Mouse (Mus musculus) MEL (cell line): ENCODE results near the gene Lmx1b. TPM values are rescaled to one million over a fixed set of nuclear protein-coding genes. Genes with fewer than 3 reads are reported as not detected.

ENCODE experiments used
- DNase-seq: peaks from one replicate; pipeline ENCODE4 v3.0.0; 2011; ENCODE audit warnings: low read depth, low spot score
- H3K27ac ChIP-seq: 2 replicates; pipeline ENCODE4 v1.5.1; 2012; ENCODE audit warnings: low read depth, mild to moderate bottlenecking, control low read depth, low read length, moderate library complexity; ENCODE audit not compliant: control insufficient read depth
- H3K27me3 ChIP-seq, 2 experiments: fragments of 150-350 bp in 1 of 2; sonication (generic) in 1 of 2; 2 replicates each; pipeline ENCODE4 v1.6.1; 2012; ENCODE audit warnings: low read length in 2 of 2, mild to moderate bottlenecking in 2 of 2, improper control_type of control experiment in 1 of 2, moderate library complexity in 1 of 2; ENCODE audit not compliant: insufficient read depth in 2 of 2, control insufficient read depth in 1 of 2
- H3K36me3 ChIP-seq, 2 experiments: 2 replicates each; pipeline ENCODE4 v1.6.1; 2012 to 2014; ENCODE audit warnings: low read length in 2 of 2, improper control_type of control experiment in 1 of 2, inconsistent platforms in 1 of 2, mild to moderate bottlenecking in 1 of 2; ENCODE audit not compliant: insufficient read depth in 2 of 2, control insufficient read depth in 1 of 2
- H3K4me1 ChIP-seq, 2 experiments: fragments of 150-350 bp in 1 of 2; sonication (generic) in 1 of 2; 2 replicates each; pipeline ENCODE4 v1.6.1; 2012; ENCODE audit warnings: low read length in 2 of 2, improper control_type of control experiment in 1 of 2, mild to moderate bottlenecking in 1 of 2; ENCODE audit not compliant: insufficient read depth in 2 of 2, control insufficient read depth in 1 of 2
- H3K4me3 ChIP-seq, 2 experiments: fragments of 150-350 bp in 1 of 2; sonication (generic) in 1 of 2; 2 replicates each; pipeline ENCODE4 v1.5.1; 2012; ENCODE audit warnings: low read depth in 2 of 2, low read length in 2 of 2, mild to moderate bottlenecking in 2 of 2, moderate library complexity in 2 of 2, control low read depth in 1 of 2, improper control_type of control experiment in 1 of 2; ENCODE audit not compliant: control insufficient read depth in 1 of 2, insufficient read depth in 1 of 2
- H3K79me2 ChIP-seq: 2 replicates; pipeline ENCODE4 v1.6.1; 2012; ENCODE audit warnings: mild to moderate bottlenecking, low read length, moderate library complexity; ENCODE audit not compliant: control insufficient read depth, poor library complexity, insufficient read depth
- H3K9ac ChIP-seq: 2 replicates; pipeline ENCODE4 v1.6.1; 2012; ENCODE audit warnings: low read depth, mild to moderate bottlenecking, control low read depth, low read length, moderate library complexity; ENCODE audit not compliant: control insufficient read depth, poor library complexity, severe bottlenecking
- H3K9me3 ChIP-seq: fragments of 150-350 bp; sonication (generic); replicated peaks from 2 replicates; pipeline ENCODE4 v1.6.1; 2012; ENCODE audit warnings: mild to moderate bottlenecking, low read length, improper control_type of control experiment, moderate library complexity; ENCODE audit not compliant: insufficient read depth
- BHLHE40 ChIP-seq: IDR thresholded peaks from 2 replicates; pipeline ENCODE4 v1.6.1; 2012; ENCODE audit warnings: low read depth, mild to moderate bottlenecking, inconsistent platforms, low read length, improper control_type of control experiment, borderline replicate concordance
- CHD2 ChIP-seq: IDR thresholded peaks from 2 replicates; pipeline ENCODE4 v1.6.1; 2011; ENCODE audit warnings: low read length, improper control_type of control experiment
- CTCF ChIP-seq, 3 experiments: IDR thresholded peaks in 2 of 3; conservative IDR thresholded peaks in 1 of 3; 2 replicates each; pipeline ENCODE4 v1.5.1; 2011 to 2012; ENCODE audit warnings: low read length in 3 of 3, low read depth in 2 of 3, mild to moderate bottlenecking in 2 of 3, improper control_type of control experiment in 1 of 3, inconsistent platforms in 1 of 3, mixed read lengths in 1 of 3, moderate library complexity in 1 of 3; ENCODE audit not compliant: control insufficient read depth in 1 of 3, insufficient read depth in 1 of 3, poor library complexity in 1 of 3, severe bottlenecking in 1 of 3
- EP300 ChIP-seq, 2 experiments: IDR thresholded peaks; 2 replicates each; pipeline ENCODE4 v1.6.1; 2011; ENCODE audit warnings: improper control_type of control experiment in 2 of 2, low read length in 2 of 2, low read depth in 1 of 2, mild to moderate bottlenecking in 1 of 2
- GABPA ChIP-seq: IDR thresholded peaks from 2 replicates; pipeline ENCODE4 v1.6.1; 2012; ENCODE audit warnings: low read depth, mild to moderate bottlenecking, inconsistent platforms, low read length, improper control_type of control experiment, moderate library complexity
- HCFC1 ChIP-seq: IDR thresholded peaks from 2 replicates; pipeline ENCODE4 v1.6.1; 2012; ENCODE audit warnings: low read depth, mild to moderate bottlenecking, inconsistent platforms, low read length, improper control_type of control experiment, moderate library complexity
- KAT2A ChIP-seq: conservative IDR thresholded peaks from 2 replicates; pipeline ENCODE4 v1.6.1; 2012; ENCODE audit warnings: low read depth, low read length, improper control_type of control experiment, inconsistent platforms
- MXI1 ChIP-seq: IDR thresholded peaks from 2 replicates; pipeline ENCODE4 v1.6.1; 2011; ENCODE audit warnings: mild to moderate bottlenecking, low read depth, low read length, improper control_type of control experiment
- MYC ChIP-seq: IDR thresholded peaks from 2 replicates; pipeline ENCODE4 v1.6.1; 2011; ENCODE audit warnings: low read depth, mild to moderate bottlenecking, low read length, improper control_type of control experiment, moderate library complexity
- NELFE ChIP-seq: IDR thresholded peaks from 2 replicates; pipeline ENCODE4 v1.6.1; 2011; ENCODE audit warnings: low read depth, low read length, improper control_type of control experiment
- POLR2AphosphoS2 ChIP-seq: IDR thresholded peaks from 2 replicates; pipeline ENCODE4 v1.6.1; 2011; ENCODE audit warnings: low read length, improper control_type of control experiment
- POLR2AphosphoS5 ChIP-seq: IDR thresholded peaks from 2 replicates; pipeline ENCODE4 v1.6.1; 2012; ENCODE audit warnings: low read depth, borderline replicate concordance, mild to moderate bottlenecking, inconsistent platforms, low read length, moderate library complexity, mixed read lengths
- RAD21 ChIP-seq: IDR thresholded peaks from 2 replicates; pipeline ENCODE4 v1.6.1; 2011; ENCODE audit warnings: mild to moderate bottlenecking, low read depth, low read length, improper control_type of control experiment
- SIN3A ChIP-seq: IDR thresholded peaks from 2 replicates; pipeline ENCODE4 v1.6.1; 2012; ENCODE audit warnings: low read length, improper control_type of control experiment, inconsistent platforms
- TBP ChIP-seq: IDR thresholded peaks from 2 replicates; pipeline ENCODE4 v1.8.0; 2011; ENCODE audit warnings: low read depth, low read length, improper control_type of control experiment
- USF1 ChIP-seq: IDR thresholded peaks from 2 replicates; pipeline ENCODE4 v1.6.1; 2014; ENCODE audit warnings: low read depth, mild to moderate bottlenecking, inconsistent platforms, low read length, improper control_type of control experiment, moderate library complexity
- ZC3H11A ChIP-seq: IDR thresholded peaks from 2 replicates; pipeline ENCODE4 v1.6.1; 2012; ENCODE audit warnings: low read depth, mild to moderate bottlenecking, inconsistent platforms, low read length, improper control_type of control experiment
- ZKSCAN1 ChIP-seq: IDR thresholded peaks from 2 replicates; pipeline ENCODE4 v1.6.1; 2012; ENCODE audit warnings: low read depth, mild to moderate bottlenecking, inconsistent platforms, low read length, improper control_type of control experiment, moderate library complexity
- ZMIZ1 ChIP-seq: IDR thresholded peaks from 2 replicates; pipeline ENCODE4 v1.6.1; 2012; ENCODE audit warnings: low read depth, mild to moderate bottlenecking, inconsistent platforms, low read length, improper control_type of control experiment, moderate library complexity
- ZNF384 ChIP-seq: IDR thresholded peaks from 2 replicates; pipeline ENCODE4 v1.6.1; 2012; ENCODE audit warnings: low read depth, mild to moderate bottlenecking, inconsistent platforms, low read length, improper control_type of control experiment
- polyA plus RNA-seq, 2 experiments: library from polyadenylated mRNA; stranded (reverse) in 1 of 2; unstranded in 1 of 2; fragments of >175 nt in 1 of 2; fragments of >200 nt in 1 of 2; gene quantifications; 2 replicates each; pipeline versions ENCODE4 v1.2.1 to v1.2.4; 2012; ENCODE audit warnings: low replicate concordance in 2 of 2, low read depth in 1 of 2; ENCODE audit not compliant: insufficient read length in 2 of 2, insufficient read depth in 1 of 2, missing spikeins in 1 of 2
- total RNA-seq: library from RNA; depleted of rRNA; stranded (reverse); fragments of 300-350 nt; gene quantifications from 2 replicates; pipeline ENCODE4 v1.2.3, GENCODE M21; 2012

The Lmx1b gene
- total and polyA plus RNA-seq, 3 experiments: not detected

DNA sequence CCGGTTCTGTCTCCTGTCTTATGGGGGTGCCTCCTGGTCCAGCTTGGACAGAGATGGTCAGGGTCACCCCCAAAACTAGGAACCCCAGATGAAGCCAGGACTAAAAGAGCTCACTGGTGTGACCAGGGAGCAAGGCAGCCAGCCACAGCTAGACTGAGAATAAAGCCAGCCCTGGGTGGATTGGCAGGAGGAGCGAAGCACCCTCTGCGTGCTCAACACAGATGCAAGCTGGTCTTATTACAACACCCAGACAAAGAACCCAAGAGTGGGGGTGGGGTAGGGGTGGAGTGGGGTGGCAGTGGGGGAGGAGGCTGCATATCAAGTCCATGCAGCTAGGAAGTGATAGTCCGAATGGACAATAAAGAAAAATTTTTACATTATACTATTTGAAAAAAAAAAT is 43.3 kb upstream of the Lmx1b start:
- TF ChIP-seq ZNF384: no peak
- TF ChIP-seq, all 39 proteins: peak for 0
- no peak overlapping the region for H3K27ac ChIP-seq
- no peaks in the 10 kb centered on the region for H3K36me3 ChIP-seq
- no peaks in the 10 kb centered on the region for H3K79me2 ChIP-seq
- H3K27me3 ChIP-seq: no peaks in the 10 kb centered on the region
- H3K4me3 ChIP-seq: no peak overlapping the region
- no peaks in the 10 kb centered on the region for H3K9me3 ChIP-seq
- no peak for DNase-seq
- no peaks in the 10 kb centered on the region for H3K4me1 ChIP-seq
- no peak overlapping the region for H3K9ac ChIP-seq

DNA sequence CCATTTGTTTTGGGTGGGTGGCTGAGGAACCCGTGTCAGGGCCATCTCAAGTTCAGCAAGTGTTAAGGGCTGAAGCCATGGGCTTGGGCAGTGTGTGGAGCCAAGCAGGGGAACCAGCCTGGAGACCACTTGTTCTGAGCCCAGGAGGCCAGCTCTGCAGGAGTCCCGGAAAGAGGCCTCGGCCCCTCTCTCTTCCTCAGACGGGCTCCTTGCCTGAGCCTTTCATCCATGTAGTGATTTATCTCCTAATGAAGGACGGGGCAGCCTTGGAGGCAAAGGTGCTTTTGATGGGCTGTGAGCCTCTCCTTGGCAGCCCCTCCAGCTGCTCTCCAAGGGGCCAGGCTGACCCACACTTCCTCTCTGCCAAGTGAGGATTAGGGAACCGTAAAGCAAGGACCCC is 42.8 kb upstream of the Lmx1b start:
- Histone ChIP-seq H3K4me1 (no peaks in the 10 kb centered on the region), H3K27me3 (no peaks in the 10 kb centered on the region)
- TF ChIP-seq HCFC1 (no peak), ZMIZ1 (no peak), ZC3H11A (no peak), NELFE (no peak), POLR2AphosphoS5 (no peak), POLR2AphosphoS2 (no peak), SIN3A (no peak), CTCF (IDR thresholded peaks at IDR 0.05 in 2 of 3, conservative IDR thresholded peaks at IDR 0.05 in 1 of 3; ENCODE audit: control insufficient read depth in 1 of 3, insufficient read depth in 1 of 3, low read depth in 2 of 3, low read length in 3 of 3, poor library complexity in 1 of 3, severe bottlenecking in 1 of 3) (no peak), MXI1 (no peak), USF1 (no peak), GABPA (no peak), MYC (no peak), RAD21 (no peak), KAT2A (no peak), ZKSCAN1 (no peak), TBP (no peak), CHD2 (no peak), BHLHE40 (no peak), EP300 (IDR thresholded peaks at IDR 0.05; ENCODE audit: low read depth in 1 of 2, low read length in 2 of 2) (no peak)

More for the DNA sequence above, 42.8 kb upstream of the Lmx1b start:
- Histone ChIP-seq H3K36me3 (no peaks in the 10 kb centered on the region), H3K79me2 (no peaks in the 10 kb centered on the region), H3K9me3 (no peaks in the 10 kb centered on the region), H3K27ac (no peak overlapping the region), H3K9ac (no peak overlapping the region), H3K4me3 (no peak overlapping the region)
- DNase-seq: no peak
